Mouse (Mus musculus) testis, postnatal 10 days (tissue): ENCODE measurements at regions not wholly inside any gene's neighbourhood (a gene's known extent, or its start where the extent isn't known, plus 50 kb on each side); places are given as distances from the start of the nearest gene placed in this dataset.

ENCODE experiments used
- DNase-seq: peaks from one replicate; pipeline ENCODE4 v3.0.0; 2021; ENCODE audit warnings: low spot score

- no peak for DNase-seq
Measured at GRCm38 (mm10) chr15:96880066-96880465, 175.7 kb downstream of the Slc38a4 start.

DNA sequence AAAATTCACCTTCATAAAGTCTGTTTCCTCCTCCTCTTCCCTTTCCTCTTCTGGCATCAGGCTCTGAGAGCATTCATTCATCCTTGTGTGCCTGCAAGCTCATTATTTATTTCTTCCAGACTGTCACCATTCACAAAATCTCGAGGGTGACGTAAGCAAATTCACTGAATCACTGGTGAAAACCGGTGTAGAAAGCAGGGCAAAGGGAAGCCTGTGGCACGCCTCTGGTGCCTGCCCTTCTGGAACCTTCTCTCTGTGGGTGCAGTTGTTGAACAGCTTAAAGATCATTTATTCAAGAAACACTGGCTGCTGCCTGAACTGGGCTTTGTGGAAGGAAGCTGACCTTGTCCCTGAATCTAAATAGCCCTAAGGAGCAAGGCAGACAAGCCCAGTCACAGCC is 177.0 kb downstream of the Slc38a4 start:
- DNase-seq: peak; percentile 15

GRCm38 (mm10) chr15:96877931-96878330 is 177.8 kb downstream of the Slc38a4 start:
- DNase-seq: no peak

DNA sequence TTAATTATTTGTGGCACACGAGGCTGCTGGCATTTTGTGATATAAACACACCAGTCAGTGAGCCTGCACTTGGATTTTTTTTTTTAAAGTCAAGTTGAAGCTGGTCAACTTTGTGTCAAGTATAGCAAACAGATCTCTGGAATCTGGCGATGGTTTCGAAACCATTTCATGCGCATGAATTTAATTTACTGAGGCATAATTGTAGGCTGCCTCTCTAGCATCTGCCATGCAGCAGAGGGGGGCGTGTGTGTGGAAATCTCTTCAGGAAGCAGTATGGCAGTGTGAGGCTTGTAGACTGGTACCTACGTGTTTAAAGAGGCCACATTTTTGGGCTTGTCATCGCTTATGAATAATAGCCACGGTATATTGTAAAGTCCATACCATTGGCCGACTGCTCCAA is 177.7 kb upstream of the Slc38a2 start:
- DNase-seq: no peak

DNA sequence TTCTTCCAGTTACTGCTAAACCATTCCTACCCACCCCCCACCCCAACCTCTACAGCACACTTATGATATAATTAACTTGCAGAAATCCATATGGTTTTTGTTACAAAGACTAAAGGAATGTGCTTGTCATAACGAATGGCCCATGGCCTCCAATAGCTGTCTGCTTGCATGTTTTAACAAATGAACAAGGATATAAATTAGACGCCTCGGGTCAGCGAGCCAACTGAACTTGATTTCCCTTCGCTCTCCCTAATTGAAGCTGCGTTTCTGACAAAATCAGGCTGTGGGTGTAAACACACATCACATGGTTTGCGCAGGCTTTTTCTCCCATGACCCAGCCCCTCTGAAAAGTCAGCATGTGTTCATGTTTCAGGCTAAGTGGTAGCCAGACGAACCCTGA is 174.6 kb upstream of the Slc38a2 start:
- DNase-seq: no peak

GRCm38 (mm10) chr15:96873562-96873961 is 174.0 kb upstream of the Slc38a2 start:
- no peak for DNase-seq

- DNase-seq: no peak
Measured at GRCm38 (mm10) chr15:96873126-96873525, 173.6 kb upstream of the Slc38a2 start.

DNA sequence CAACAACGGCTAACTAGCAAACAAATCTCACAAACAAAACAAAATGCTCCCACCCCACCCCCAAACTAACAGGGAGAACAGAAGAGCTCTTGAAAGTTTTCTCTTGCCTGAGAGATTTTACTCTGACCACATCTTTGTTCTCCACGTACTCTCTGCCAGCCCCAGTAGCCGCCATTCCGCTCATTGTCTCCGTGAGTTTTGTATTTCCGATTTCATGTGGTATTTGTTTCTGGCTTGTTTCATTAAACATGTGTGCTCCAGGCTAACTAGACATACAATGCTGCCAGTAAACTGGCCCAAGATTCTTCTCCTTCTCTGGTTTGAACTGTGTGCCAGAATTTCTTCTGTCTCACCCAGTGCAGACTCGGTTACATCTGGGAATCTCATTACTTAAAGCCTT is 168.2 kb upstream of the Slc38a2 start:
- DNase-seq: no peak

GRCm38 (mm10) chr15:96865932-96866331 is 166.4 kb upstream of the Slc38a2 start:
- DNase-seq: no peak

GRCm38 (mm10) chr15:96857709-96858108 is 158.2 kb upstream of the Slc38a2 start:
- DNase-seq: peak; percentile 22

GRCm38 (mm10) chr15:96851970-96852768 is 152.6 kb upstream of the Slc38a2 start:
- DNase-seq: peak; percentile 19

GRCm38 (mm10) chr15:96848150-96848549 is 148.6 kb upstream of the Slc38a2 start:
- peak; percentile 61 for DNase-seq

- DNase-seq: peak; percentile 38
Measured at GRCm38 (mm10) chr15:96845221-96845620, 145.7 kb upstream of the Slc38a2 start.

- peak; percentile 12 for DNase-seq
Measured at GRCm38 (mm10) chr15:96844290-96844689, 144.8 kb upstream of the Slc38a2 start.

- no peak for DNase-seq
Measured at GRCm38 (mm10) chr15:96843589-96843988, 144.1 kb upstream of the Slc38a2 start.

DNA sequence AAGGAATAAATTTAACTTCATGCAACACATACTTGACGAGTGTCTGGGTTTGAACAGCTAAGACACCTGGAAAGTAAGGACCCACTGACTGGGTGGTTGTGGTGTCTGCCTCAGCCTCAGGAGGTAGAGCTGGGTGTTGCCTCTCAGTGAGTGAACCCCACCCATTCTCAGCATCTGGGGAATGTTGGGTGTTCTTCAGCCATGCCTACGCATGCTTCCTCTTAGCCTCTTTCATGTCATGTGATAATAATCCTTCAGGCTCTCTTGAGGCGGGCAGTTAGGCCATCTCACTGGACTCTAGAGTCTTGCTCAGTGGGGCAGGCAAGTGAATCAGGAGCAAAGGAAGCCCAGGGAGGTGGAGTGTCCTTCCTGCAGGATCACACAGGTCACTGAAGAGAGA is 143.4 kb upstream of the Slc38a2 start:
- DNase-seq: no peak

DNA sequence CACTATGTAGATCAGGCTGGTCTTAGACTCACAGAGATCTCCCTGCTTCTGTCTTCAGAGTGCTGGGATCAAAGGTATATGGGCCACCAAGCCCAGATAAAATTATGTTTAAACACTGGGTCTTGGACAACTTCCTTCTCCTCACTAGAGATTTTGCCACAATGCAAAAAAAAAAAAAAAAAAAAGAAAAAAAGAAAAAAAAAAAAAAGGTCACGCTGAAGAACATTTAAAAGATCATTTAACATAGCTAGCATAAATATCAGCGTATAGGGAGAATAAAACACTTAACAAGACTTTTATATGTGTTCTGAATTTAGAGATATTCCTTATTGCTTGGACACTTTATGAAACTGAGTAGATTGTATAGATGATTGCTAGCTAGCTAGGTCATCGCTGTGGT is 137.1 kb upstream of the Slc38a2 start:
- DNase-seq: peak; percentile 2

DNA sequence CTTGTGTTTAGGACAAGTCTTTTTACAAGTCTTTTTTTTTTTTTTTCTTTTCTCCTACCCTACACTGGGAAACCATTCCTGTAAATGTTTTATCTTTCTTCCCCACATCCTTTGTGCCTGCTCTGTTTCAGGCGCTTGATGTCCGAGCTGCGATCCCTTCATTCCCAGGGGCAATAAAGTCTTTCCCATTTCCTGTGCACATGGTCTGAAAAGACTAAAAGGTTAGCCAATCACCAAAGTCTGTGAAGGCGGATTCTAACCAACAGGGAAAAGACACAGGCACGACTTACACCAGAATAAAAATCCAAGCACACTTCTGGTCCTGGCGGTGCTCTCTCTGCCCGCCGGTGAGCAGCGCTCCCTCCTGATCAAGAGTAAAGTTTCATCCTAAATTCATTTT is 135.3 kb upstream of the Slc38a2 start:
- DNase-seq: no peak

DNA sequence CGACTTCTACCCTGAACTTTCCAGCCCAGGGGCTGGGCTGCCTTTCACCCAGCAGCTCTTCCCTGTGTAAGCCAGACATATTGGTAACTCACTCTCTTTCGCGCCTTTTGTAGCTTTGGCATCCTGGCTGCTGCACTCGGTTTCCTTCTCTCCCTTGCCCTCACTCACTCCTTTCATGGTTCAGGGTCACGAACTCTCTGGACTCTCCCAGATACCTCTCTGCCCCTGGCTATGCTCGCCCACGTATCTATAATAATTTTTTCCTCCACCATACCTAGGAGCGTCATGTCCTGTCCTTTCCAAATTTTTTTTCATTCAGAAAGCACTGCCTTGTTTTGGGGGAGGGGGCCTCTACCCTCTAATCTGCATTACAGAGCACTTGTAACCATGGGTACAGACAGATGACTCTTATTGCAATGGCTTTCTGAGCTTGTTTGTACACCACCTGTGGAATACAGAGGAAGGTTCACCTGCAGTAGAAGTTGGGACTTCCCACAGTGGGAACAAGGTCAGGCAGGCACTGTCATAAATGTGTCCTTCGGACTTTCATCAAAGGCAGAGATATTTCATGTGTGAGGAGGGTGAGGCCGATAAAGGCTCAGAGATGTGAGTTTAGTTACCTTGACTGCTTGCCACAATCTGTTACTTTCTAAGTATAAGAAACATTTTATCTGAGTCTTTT is 134.8 kb upstream of the Slc38a2 start:
- no peak for DNase-seq

- DNase-seq: no peak
Measured at GRCm38 (mm10) chr15:96832389-96832788, 132.9 kb upstream of the Slc38a2 start.

GRCm38 (mm10) chr15:96831256-96831655 is 131.7 kb upstream of the Slc38a2 start:
- DNase-seq: no peak

- no peak for DNase-seq
Measured at GRCm38 (mm10) chr15:96830578-96830977, 131.0 kb upstream of the Slc38a2 start.

DNA sequence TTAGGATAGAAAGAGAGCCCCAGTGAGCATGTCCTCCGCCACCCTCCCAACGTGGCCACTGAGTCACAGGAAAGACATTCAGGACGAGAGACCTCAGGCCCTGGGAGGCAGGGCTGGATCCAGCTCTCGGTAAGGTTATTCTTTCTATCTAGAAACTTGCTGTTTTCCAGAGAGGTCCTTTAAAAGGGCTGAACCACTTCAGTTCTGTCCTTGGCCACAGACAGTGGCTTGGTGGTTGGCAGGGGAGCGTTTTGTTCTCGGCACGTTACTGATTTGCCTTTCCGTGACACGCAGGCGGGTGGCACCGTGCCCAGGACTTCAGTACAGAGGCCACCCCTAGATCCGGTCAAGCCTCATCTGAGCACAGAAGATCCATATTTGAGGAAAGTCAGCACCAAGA is 130.4 kb upstream of the Slc38a2 start:
- peak; percentile 73 for DNase-seq

- no peak for DNase-seq
Measured at GRCm38 (mm10) chr15:96828681-96829080, 129.2 kb upstream of the Slc38a2 start.
